9 mouse cellular contexts compared by ENCODE assay signal in the genomic region with DNA sequence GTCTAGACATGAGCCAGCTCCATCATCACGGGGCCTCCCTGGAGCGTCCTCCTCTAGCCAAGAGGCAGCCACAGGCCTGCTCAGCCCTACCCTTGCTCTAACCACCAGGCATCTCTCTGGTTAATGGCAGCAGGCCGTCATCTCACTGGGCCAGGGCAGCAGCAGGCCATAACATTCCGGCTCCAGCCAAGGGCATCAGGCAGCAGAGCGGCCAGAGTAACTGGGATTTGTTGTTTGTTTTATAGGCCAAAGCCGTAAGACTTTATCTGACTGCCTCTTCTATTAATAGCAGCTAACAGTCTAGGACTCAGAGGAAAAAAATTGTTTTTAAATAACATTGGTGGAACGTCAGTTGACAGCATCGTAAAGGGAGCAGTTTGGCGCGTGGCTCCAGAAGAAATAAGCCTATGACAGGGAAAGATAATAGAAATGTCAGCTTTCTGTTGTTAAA. TPM values are rescaled to one million over a fixed set of nuclear protein-coding genes. Genes with fewer than 3 reads are reported as not detected.
DNase-seq lines count a peak whose midpoint lies in the region; ATAC-seq and TF ChIP-seq lines count a peak whose summit lies in the region.
"Had no signal": no experiment of that assay in that cellular context is flagged by ENCODE, and none has a peak within 500 bp of the region (broad histone marks: within the 10 kb centered on the region; RNA-seq: fewer than 3 reads in every experiment).

No protein-coding gene starts in this region.

- H3K4me3 ChIP-seq in heart, postnatal 0 days (ENCODE audit: low read depth, low read length) = no peak overlapping the region
- H3K4me3 ChIP-seq: embryonic facial prominence, embryonic 13.5 days had no signal

- intact Hi-C loops in left cerebral cortex, postnatal 36 days (cut with DNase I) = no loop called here

- TF ChIP-seq EP300 in heart, postnatal 0 days (IDR thresholded peaks at IDR 0.05; ENCODE audit: low read depth) = peak; percentile 80

- DNase-seq in frontal cortex, adult 2 months (ENCODE audit: extremely low spot score in 1 of 2, low spot score in 1 of 2) = no peak
- DNase-seq in fibroblast of lung, adult 2 months (ENCODE audit: low read depth) = peak; percentile 26
- DNase-seq in heart, postnatal 0 days (ENCODE audit: low spot score) = peak; percentile 97
- DNase-seq in kidney, postnatal 4 days = peak; percentile 57 to 74
- DNase-seq in embryo, embryonic 9.5 days (ENCODE audit: extremely low spot score) = no peak
- no peak for DNase-seq in left cerebral cortex, postnatal 36 days (ENCODE audit: low spot score in 2 of 2)
- DNase-seq in urinary bladder, adult 18-20 months (ENCODE audit: low spot score in 2 of 2) = no peak

- H3K4me2 ChIP-seq in heart, postnatal 0 days (ENCODE audit: low read depth, low read length) = no peak overlapping the region
- H3K4me2 ChIP-seq: embryonic facial prominence, embryonic 13.5 days had no signal

- H3K9ac ChIP-seq in heart, postnatal 0 days (replicated peaks; ENCODE audit: low read depth, low read length) = peak overlapping the region; percentile 37
- H3K9ac ChIP-seq: embryonic facial prominence, embryonic 13.5 days had no signal

- no peaks in the 10 kb centered on the region for H3K27me3 ChIP-seq in heart, postnatal 0 days (ENCODE audit: control insufficient read depth, insufficient read depth, low read length)
- H3K27me3 ChIP-seq: embryonic facial prominence, embryonic 13.5 days had no signal

- H3K36me3 ChIP-seq in heart, postnatal 0 days (replicated peaks; ENCODE audit: control insufficient read depth, insufficient read depth, low read length) = no peaks in the 10 kb centered on the region
- H3K36me3 ChIP-seq: embryonic facial prominence, embryonic 13.5 days had no signal

- peaks cover 45% of the 10 kb centered on the region for H3K4me1 ChIP-seq in heart, postnatal 0 days (ENCODE audit: control insufficient read depth, insufficient read depth)

- peak overlapping the region; percentile 98 for H3K27ac ChIP-seq in heart, postnatal 0 days (ENCODE audit: low read depth)
- H3K27ac ChIP-seq: embryonic facial prominence, embryonic 13.5 days had no signal

- no peak for TF ChIP-seq CTCF in heart, postnatal 0 days (IDR thresholded peaks at IDR 0.05; ENCODE audit: low read depth)

- 0 out of 2 replicates have a peak, but pooled peaks have one; percentile 15 for ATAC-seq in frontal cortex, adult (ENCODE audit: low TSS enrichment)
- peak; percentile 81 for ATAC-seq in heart, postnatal 0 days (ENCODE audit: insufficient read depth, low read depth)

- H3K9me3 ChIP-seq in heart, postnatal 0 days (replicated peaks; ENCODE audit: control insufficient read depth, low read length) = no peaks in the 10 kb centered on the region
- H3K9me3 ChIP-seq: embryonic facial prominence, embryonic 13.5 days had no signal

- WGBS in heart, postnatal 0 days = 11% methylated on average over 10 of the region's 10 CpGs

RNA-seq across cellular contexts. Expression of gene Tbc1d7, which starts 39.5 kb away (rescaled TPM):
- polyA plus RNA-seq in frontal cortex, adult 2 months (2012; rRNA removed) = 31.6 and 35.8 TPM in 2 replicates
- 14.8 and 32.9 TPM in 2 replicates for total RNA-seq in heart, postnatal 0 days (2014; rRNA removed; ENCODE audit: low replicate concordance)
- polyA plus RNA-seq in heart, postnatal 0 days (2015; fragmentation: Nextera tagmentation; extraction: Ambion mirVana) = 70.5 and 73.4 TPM in 2 replicates
- total RNA-seq in left cerebral cortex, postnatal 36 days (2021) = 10 to 100 TPM; 30.7 to 32.9 TPM

Comparison
In these comparisons a context has a peak if more than half of its experiments do, and no peak if none do; other contexts are left out.
1. DNase-seq: peak in fibroblast of lung, adult 2 months (single experiment), heart, postnatal 0 days (single experiment) and kidney, postnatal 4 days (2 of 2); none in frontal cortex, adult 2 months (0 of 2), embryo, embryonic 9.5 days (single experiment), left cerebral cortex, postnatal 36 days (0 of 2) and urinary bladder, adult 18-20 months (0 of 2).